Mouse (Mus musculus): Measurements from ENCODE around the gene Mras.

GRCm38 (mm10) chr9:99354796-99355195 lies 82.4 kb downstream of the Mras start:
- TF ChIP-seq CTCF (IDR thresholded peaks at IDR 0.05) (no peak), EP300 (IDR thresholded peaks at IDR 0.05) (no peak)
